Mouse (Mus musculus): ENCODE data around the gene Large2. TPM values are rescaled to one million over a fixed set of nuclear protein-coding genes. Genes with fewer than 3 reads are reported as not detected.
A peak's percentile ranks its signal among the peaks of the same experiment; 100 is the strongest.

Gene Large2
- 0.55 TPM for polyA plus RNA-seq (2021)

- CTCF ChIA-PET = interaction anchor here (1.0 to 1.3 kb wide), 4 partner anchors 14 to 111 kb away, joined by 3 to 4 read pairs (median 4); partner anchors contain the start of gene Cry2
- DNase-seq (ENCODE audit: low read depth, low spot score) (no peak), ATAC-seq (no peak)
- TF ChIP-seq CTCF (IDR thresholded peaks at IDR 0.05) = no peak
- POLR2A ChIA-PET = interaction anchor here (1.9 kb wide), 1 partner anchor 59 kb away, joined by 5 read pairs; the partner anchor contains the start of gene Cry2
- in situ Hi-C loops (cut with MboI; ENCODE audit: low pct_unique_long_range_greater_than_20kb) = no loop called here
- no peaks in the 10 kb centered on the region for H3K27me3 ChIP-seq
Observed at GRCm38 (mm10) chr2:92374514-92374913, at the start of gene Large2, which contains the start of gene Pex16. TSS of gene Large2 (minus strand) at chr2:92374869. TSS of gene Pex16 (plus strand) at chr2:92374676.

GRCm38 (mm10) chr2:92423702-92424461 is 49.2 kb upstream of the Large2 start:
- no peaks in the 10 kb centered on the region for H3K27me3 ChIP-seq
- ChIA-PET CTCF (interaction anchor here (1.5 kb wide), 1 partner anchor 14 kb away, joined by 3 read pairs; no protein-coding TSS in a partner anchor), POLR2A (interaction anchor here (1.3 to 1.4 kb wide), 2 partner anchors 35 to 40 kb away, joined by 4 to 5 read pairs; no protein-coding TSS in a partner anchor)
- DNase-seq (ENCODE audit: low read depth, low spot score) (no peak), ATAC-seq (peak; percentile 6)
- no peak for TF ChIP-seq CTCF (IDR thresholded peaks at IDR 0.05)
- in situ Hi-C loops (cut with MboI; ENCODE audit: low pct_unique_long_range_greater_than_20kb) = no loop called here

DNA sequence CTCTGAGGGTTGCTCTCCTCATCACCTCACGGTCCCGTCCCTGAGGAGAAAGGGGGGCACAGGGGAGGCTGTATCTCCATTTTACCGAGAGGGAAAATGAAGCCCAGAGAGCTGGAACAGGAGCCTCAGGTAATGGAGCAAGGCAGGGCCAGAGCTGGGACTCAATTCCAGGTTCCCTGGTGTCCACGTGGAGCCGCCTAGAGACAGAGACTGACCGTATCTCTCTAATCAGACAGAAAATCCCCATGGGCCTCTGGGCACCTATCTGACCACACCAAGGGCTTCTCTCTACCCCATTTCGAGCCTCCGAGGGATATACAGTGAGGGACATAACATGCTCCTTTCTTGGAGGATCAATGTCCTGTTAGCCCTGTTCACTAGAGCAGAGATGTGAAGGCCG is 48.5 kb upstream of the Large2 start:
- ATAC-seq = no peak
- TF ChIP-seq CTCF (IDR thresholded peaks at IDR 0.05) = no peak
- in situ Hi-C loops (cut with MboI; ENCODE audit: low pct_unique_long_range_greater_than_20kb) = no loop called here
- H3K27me3 ChIP-seq = no peaks in the 10 kb centered on the region
- CTCF ChIA-PET = interaction anchor here (1.5 to 1.9 kb wide), 3 partner anchors 15 to 50 kb away, joined by 3 to 6 read pairs (median 5); no protein-coding TSS in a partner anchor
- POLR2A ChIA-PET = interaction anchor here (1.1 to 1.4 kb wide), 2 partner anchors 33 to 39 kb away, joined by 3 to 4 read pairs; no protein-coding TSS in a partner anchor
- no peak for DNase-seq (ENCODE audit: low read depth, low spot score)

DNA sequence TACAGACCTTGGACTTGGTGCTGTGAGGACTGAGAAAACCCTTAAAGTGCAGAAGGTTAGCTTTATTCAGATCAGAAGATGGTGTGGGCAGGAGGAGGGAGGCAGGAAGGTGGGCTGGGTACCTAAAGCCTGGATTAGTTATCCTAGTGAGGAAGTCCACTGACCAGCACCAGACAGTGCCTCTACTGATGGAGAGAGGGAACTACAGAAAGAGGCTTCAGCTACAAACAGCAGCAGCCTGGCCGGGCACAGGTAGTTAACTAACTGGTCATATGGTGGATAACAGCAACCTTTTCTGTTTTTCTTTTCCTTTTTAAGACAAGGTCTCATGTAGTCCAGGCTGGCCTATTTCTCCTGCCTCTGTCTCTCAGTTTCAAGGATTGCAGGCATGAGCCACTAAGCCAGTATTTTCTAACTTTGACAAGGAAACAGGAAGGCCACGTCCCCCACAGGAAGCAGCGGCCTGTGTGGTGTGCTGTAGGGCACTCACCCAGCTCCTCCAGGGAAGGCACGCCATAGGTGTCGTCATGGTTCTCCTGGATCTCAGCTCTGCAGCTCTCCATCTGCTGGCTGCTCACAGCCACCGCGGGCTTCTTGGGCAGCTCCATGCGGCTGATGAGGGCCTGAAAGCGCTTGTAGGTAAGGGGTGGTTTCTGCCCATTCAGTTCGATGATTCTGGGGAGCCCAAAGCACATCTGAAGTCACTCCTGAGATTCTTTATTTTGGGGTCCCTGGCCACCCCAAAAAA is 47.9 kb upstream of the Large2 start:
- CTCF ChIA-PET = interaction anchor here (1.0 to 1.9 kb wide), 5 partner anchors 9 to 49 kb away, joined by 3 to 10 read pairs (median 5); no protein-coding TSS in a partner anchor
- H3K27me3 ChIP-seq = no peaks in the 10 kb centered on the region
- ATAC-seq (no peak), DNase-seq (ENCODE audit: low read depth, low spot score) (no peak)
- in situ Hi-C loops (cut with MboI; ENCODE audit: low pct_unique_long_range_greater_than_20kb) = no loop called here
- POLR2A ChIA-PET = interaction anchor here (1.1 to 1.4 kb wide), 3 partner anchors 9 to 39 kb away, joined by 3 to 6 read pairs (median 4); no protein-coding TSS in a partner anchor
- TF ChIP-seq CTCF (IDR thresholded peaks at IDR 0.05) = no peak

DNA sequence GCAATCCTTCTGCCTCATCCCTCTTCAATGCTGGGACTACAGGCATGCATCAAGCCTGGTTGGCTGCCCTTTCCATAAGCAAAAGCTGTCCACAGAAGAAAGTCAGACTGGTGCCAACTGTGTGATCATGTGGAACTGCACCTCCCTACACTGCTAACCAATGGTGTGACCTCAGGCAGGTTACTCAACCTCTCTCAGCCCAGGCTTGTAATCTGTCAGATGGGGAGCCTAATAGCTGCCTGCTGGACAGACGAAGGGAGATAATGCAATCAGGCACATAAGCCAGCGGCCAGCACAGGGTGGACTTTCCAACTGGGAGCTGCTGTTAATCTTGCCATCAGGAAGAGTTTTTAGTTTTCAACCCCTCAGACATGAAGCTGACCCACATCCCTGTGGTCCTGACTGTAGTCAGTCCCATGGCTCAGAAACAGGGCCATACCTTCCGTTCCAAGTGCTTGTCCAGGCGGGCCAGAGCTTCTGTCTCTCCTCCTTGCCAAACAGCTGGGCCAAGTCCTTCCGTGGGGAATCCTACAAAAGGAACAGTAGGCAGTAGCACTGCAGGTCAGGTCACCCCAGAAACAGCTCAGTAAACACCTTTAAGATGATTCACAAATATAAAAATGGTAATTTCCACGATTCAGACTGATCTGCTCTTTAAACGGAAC is 47.2 kb upstream of the Large2 start:
- ChIA-PET POLR2A (interaction anchor here (0.5 to 1.3 kb wide), 2 partner anchors 10 to 240 kb away, joined by 4 to 6 read pairs; no protein-coding TSS in a partner anchor), CTCF (interaction anchor here (0.6 to 1.9 kb wide), 7 partner anchors 9 to 49 kb away, joined by 3 to 10 read pairs (median 3); no protein-coding TSS in a partner anchor)
- in situ Hi-C loops (cut with MboI; ENCODE audit: low pct_unique_long_range_greater_than_20kb) = no loop called here
- peak; percentile 49 for DNase-seq (ENCODE audit: low read depth, low spot score)
- peak; percentile 68 for ATAC-seq
- H3K27me3 ChIP-seq = no peaks in the 10 kb centered on the region
- no peak for TF ChIP-seq CTCF (IDR thresholded peaks at IDR 0.05)

DNA sequence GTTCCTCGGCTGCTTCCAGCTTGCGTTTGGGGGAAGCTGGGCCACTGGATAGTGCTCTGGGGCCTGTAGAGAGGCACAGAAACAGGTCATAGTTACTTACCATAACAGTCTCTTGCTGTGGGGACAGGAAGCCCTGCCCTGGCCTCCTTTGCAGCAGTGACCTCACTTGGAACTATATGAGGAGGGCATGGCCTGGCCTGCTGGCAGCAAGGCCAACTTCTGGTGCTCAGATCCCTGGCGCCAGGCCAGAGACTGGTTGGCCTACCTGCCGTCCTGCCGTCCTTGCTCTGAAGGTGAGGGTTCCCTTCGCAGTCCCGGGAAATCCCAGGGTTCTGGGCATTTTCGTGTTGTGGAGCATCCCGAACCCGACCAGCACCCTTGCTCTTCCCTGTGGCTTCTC is 37.0 kb upstream of the Large2 start:
- CTCF ChIA-PET = no interaction called here
- H3K27me3 ChIP-seq = no peaks in the 10 kb centered on the region
- DNase-seq (ENCODE audit: low read depth, low spot score) (no peak), ATAC-seq (no peak)
- POLR2A ChIA-PET = no interaction called here
- TF ChIP-seq CTCF (IDR thresholded peaks at IDR 0.05) = no peak
- in situ Hi-C loops (cut with MboI; ENCODE audit: low pct_unique_long_range_greater_than_20kb) = no loop called here

DNA sequence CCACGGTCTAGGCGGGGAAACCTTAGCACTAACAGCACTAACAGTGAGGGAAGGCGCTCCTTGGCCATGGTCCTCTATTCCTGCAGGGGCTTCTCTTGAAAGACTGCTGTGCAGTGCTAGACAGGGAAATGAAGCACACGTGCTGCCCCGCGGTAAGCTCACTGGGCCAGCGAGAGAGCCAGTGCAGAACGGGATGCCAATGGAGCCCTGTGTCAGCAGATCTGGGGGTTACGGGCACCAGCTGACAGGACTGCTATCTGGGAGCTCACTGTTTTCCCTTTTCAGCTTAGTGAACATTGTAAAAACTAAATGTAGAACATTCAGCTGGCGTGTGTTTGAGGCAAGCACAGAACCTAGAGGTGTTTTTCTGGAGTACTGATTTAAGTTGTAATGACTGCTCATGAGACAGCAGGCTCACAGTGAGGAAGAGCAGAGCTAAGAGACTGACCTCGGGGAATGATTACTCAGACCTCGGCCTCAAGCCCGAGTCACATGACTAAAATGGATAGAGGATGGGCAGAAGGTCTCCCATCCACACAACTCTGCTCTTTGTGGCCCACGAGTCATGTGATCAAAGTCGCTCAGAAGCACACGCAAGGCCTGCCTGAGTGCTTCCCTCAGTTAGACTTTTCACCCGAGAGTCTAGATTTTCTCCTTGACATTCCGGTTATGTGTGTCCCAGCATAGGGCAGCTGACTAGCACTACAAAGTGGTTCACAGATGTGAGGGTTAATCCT is 33.8 kb upstream of the Large2 start:
- DNase-seq (ENCODE audit: low read depth, low spot score) (no peak), ATAC-seq (no peak)

GRCm38 (mm10) chr2:92405687-92406086 is 31.0 kb upstream of the Large2 start:
- DNase-seq (ENCODE audit: low read depth, low spot score) (no peak), ATAC-seq (no peak)
- in situ Hi-C loops (cut with MboI; ENCODE audit: low pct_unique_long_range_greater_than_20kb) = no loop called here
- no peaks in the 10 kb centered on the region for H3K27me3 ChIP-seq
- CTCF ChIA-PET = interaction anchor here (0.8 kb wide), 1 partner anchor 12 kb away, joined by 3 read pairs; no protein-coding TSS in a partner anchor
- POLR2A ChIA-PET = no interaction called here
- no peak for TF ChIP-seq CTCF (IDR thresholded peaks at IDR 0.05)

More for the DNA sequence above, 33.8 kb upstream of the Large2 start:
- ChIA-PET CTCF (interaction anchor here (1.2 kb wide), 1 partner anchor 12 kb away, joined by 3 read pairs; no protein-coding TSS in a partner anchor), POLR2A (no interaction called here)
- in situ Hi-C loops (cut with MboI; ENCODE audit: low pct_unique_long_range_greater_than_20kb) = no loop called here
- TF ChIP-seq CTCF (IDR thresholded peaks at IDR 0.05) = no peak
- no peaks in the 10 kb centered on the region for H3K27me3 ChIP-seq

DNA sequence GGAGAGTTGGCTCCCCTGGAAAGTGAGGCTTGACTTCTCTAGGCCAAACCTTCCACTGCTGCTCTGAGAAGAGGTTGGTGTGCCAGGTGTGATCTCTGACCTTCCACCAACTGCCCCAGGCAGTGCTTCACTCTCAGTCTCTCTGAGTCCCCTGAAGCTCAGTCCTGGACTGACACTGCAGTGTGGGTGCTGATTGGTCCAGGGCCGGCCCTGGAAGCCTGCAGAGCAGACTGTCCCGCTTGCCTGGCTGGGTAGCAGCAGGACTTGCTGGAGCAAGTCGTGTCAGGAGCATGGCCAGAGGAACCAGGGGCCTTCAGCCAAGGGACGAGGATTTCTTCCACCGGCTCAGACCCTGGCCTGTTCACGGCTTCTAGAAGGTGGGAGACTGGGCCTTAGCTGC is 30.1 kb upstream of the Large2 start:
- no peaks in the 10 kb centered on the region for H3K27me3 ChIP-seq
- ChIA-PET CTCF (no interaction called here), POLR2A (interaction anchor here (0.5 kb wide), 1 partner anchor 10 kb away, joined by 3 read pairs; no protein-coding TSS in a partner anchor)
- ATAC-seq (no peak), DNase-seq (ENCODE audit: low read depth, low spot score) (no peak)
- in situ Hi-C loops (cut with MboI; ENCODE audit: low pct_unique_long_range_greater_than_20kb) = no loop called here
- TF ChIP-seq CTCF (IDR thresholded peaks at IDR 0.05) = no peak
